Mouse (Mus musculus): ENCODE data around the gene Tyms.
"Not testable (repeated sequence)": the region's sequence is repeated elsewhere in the genome, so short reads cannot be mapped to it uniquely, and the experiment has no call there.

The Tyms gene

GRCm38 (mm10) chr5:30098260-30098659 lies 24.8 kb upstream of the Tyms start:
- DNase-seq, result no peak

GRCm38 (mm10) chr5:30095731-30096130 lies 22.3 kb upstream of the Tyms start:
- DNase-seq, result peak; percentile 62

GRCm38 (mm10) chr5:30094399-30094798 lies 21.0 kb upstream of the Tyms start:
- DNase-seq, result no peak

- no peak for DNase-seq
Observed at GRCm38 (mm10) chr5:30092701-30093100, 19.3 kb upstream of the Tyms start.

GRCm38 (mm10) chr5:30072377-30072776 lies 1.0 kb downstream of the Tyms start:
- no peak for DNase-seq

GRCm38 (mm10) chr5:30071677-30072076 lies 1.7 kb downstream of the Tyms start:
- DNase-seq, result no peak

- no peak for DNase-seq
Observed at GRCm38 (mm10) chr5:30067726-30068125, 5.7 kb downstream of the Tyms start.

- not testable (repeated sequence) for DNase-seq
Observed at GRCm38 (mm10) chr5:30059607-30060006, 13.8 kb downstream of the Tyms start.

GRCm38 (mm10) chr5:30058216-30058731 lies 15.1 kb downstream of the Tyms start:
- DNase-seq, result no peak

GRCm38 (mm10) chr5:30039841-30040240 lies 33.6 kb downstream of the Tyms start:
- DNase-seq, result not testable (repeated sequence)

GRCm38 (mm10) chr5:30039324-30039723 lies 34.1 kb downstream of the Tyms start:
- DNase-seq, result not testable (repeated sequence)

GRCm38 (mm10) chr5:30037111-30037510 lies 36.3 kb downstream of the Tyms start:
- DNase-seq, result not testable (repeated sequence)

GRCm38 (mm10) chr5:30035862-30036261 lies 37.6 kb downstream of the Tyms start:
- not testable (repeated sequence) for DNase-seq

GRCm38 (mm10) chr5:30014580-30014979 lies 58.8 kb downstream of the Tyms start:
- no peak for DNase-seq

GRCm38 (mm10) chr5:30012726-30013503 lies 60.5 kb downstream of the Tyms start, which contains the start of gene Il6:
TSS of gene Il6 (plus strand) at chr5:30013114.
- DNase-seq, result peak; percentile 85
